Mouse (Mus musculus) ES-Bruce4 (cell line): ENCODE measurements around the gene Prss38. TPM values are rescaled to one million over a fixed set of nuclear protein-coding genes. Genes with fewer than 3 reads are reported as not detected.

Experiments used
- H3K27ac ChIP-seq: 2 replicates; pipeline ENCODE4 v1.5.1; 2012; ENCODE audit warnings: low read length, inconsistent platforms; ENCODE audit not compliant: insufficient read depth
- H3K27me3 ChIP-seq: 2 replicates; pipeline ENCODE4 v1.6.1; 2012; ENCODE audit warnings: mild to moderate bottlenecking, low read length, inconsistent platforms; ENCODE audit not compliant: control insufficient read depth, poor library complexity, insufficient read depth, severe bottlenecking
- H3K36me3 ChIP-seq: 2 replicates; pipeline ENCODE4 v1.6.1; 2012; ENCODE audit warnings: inconsistent platforms, mild to moderate bottlenecking, low read length, moderate library complexity; ENCODE audit not compliant: control insufficient read depth, poor library complexity, insufficient read depth, severe bottlenecking
- H3K4me1 ChIP-seq: one replicate; pipeline ENCODE4 v1.8.1; 2011; ENCODE audit warnings: low read length; ENCODE audit not compliant: control insufficient read depth, insufficient read depth
- H3K4me3 ChIP-seq: 2 replicates; pipeline ENCODE4 v1.5.1; 2011; ENCODE audit warnings: low read depth, mild to moderate bottlenecking, low read length
- H3K9ac ChIP-seq: 2 replicates; pipeline ENCODE4 v1.6.1; 2012; ENCODE audit warnings: low read depth, mild to moderate bottlenecking, inconsistent platforms; ENCODE audit not compliant: poor library complexity, severe bottlenecking
- H3K9me3 ChIP-seq: replicated peaks from 2 replicates; pipeline ENCODE4 v1.6.1; 2012; ENCODE audit warnings: mild to moderate bottlenecking, low read length, inconsistent platforms; ENCODE audit not compliant: control insufficient read depth, poor library complexity, insufficient read depth, severe bottlenecking
- CTCF ChIP-seq: IDR thresholded peaks from one replicate; pipeline ENCODE4 v1.8.1; 2011; ENCODE audit warnings: low read depth, low read length
- EP300 ChIP-seq: IDR thresholded peaks from 2 replicates; pipeline ENCODE4 v1.6.1; 2011; ENCODE audit warnings: low read depth, low read length; ENCODE audit not compliant: insufficient read depth
- POLR2A ChIP-seq: IDR thresholded peaks from one replicate; pipeline ENCODE4 v1.8.1; 2011; ENCODE audit warnings: low read length; ENCODE audit not compliant: insufficient read depth
- polyA plus RNA-seq: library from polyadenylated mRNA; stranded (reverse); fragments of >200 nt; gene quantifications from 2 replicates; pipeline ENCODE4 v1.2.4, GENCODE M21; 2011; ENCODE audit warnings: low read depth; ENCODE audit not compliant: missing spikeins, insufficient read depth, insufficient read length

Prss38 gene
- polyA plus RNA-seq, 1 experiment = 0.48 TPM

GRCm38 (mm10) chr11:59394451-59394850, 19.0 kb upstream of the Prss38 start:
- H3K9ac ChIP-seq = no peak overlapping the region
- H3K27me3 ChIP-seq = no peaks in the 10 kb centered on the region
- H3K4me1 ChIP-seq = no peaks in the 10 kb centered on the region
- no peak for TF ChIP-seq EP300
- TF ChIP-seq CTCF = no peak
- H3K4me3 ChIP-seq = no peak overlapping the region
- no peaks in the 10 kb centered on the region for H3K9me3 ChIP-seq
- no peaks in the 10 kb centered on the region for H3K36me3 ChIP-seq
- no peak overlapping the region for H3K27ac ChIP-seq

DNA sequence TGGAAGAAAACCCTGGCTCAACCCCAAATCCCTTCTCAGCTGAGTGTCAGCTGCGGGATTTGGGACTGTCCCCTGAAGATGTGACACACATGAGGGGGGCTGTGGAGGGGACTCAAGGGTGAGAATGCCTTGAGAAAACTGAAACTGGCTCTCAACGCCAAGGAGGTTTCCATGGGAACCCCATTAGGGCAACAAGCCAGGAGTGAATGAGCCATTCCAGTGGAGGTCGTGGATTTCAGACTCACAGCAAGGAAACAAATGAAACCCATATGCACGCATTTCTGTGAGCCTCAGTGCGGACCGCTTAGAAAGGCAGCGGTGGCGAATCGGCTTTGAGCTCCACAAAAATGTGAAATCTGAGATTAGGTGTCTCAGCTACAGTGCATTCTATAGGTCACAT, 18.1 kb upstream of the Prss38 start:
- H3K27ac ChIP-seq = no peak overlapping the region
- no peak for TF ChIP-seq POLR2A
- no peak for TF ChIP-seq CTCF
- no peak for TF ChIP-seq EP300

DNA sequence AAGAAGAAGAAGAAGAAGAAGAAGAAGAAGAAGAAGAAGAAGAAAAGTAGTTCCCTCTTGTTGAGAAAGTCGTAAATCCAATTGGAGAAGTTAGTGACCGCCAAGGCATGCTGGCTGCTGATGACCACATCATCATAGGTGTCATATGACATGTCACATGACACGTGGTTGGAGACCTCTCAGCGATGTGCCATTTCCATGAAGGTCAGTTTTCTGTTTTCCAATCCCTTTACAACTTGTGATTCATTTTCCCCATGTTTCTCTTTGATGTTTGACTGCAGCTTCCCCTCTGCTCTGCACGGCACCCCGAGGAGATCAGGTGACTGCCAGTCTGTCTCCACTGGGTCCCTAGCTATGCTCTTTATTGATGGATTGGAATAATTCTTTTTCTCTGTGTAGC, 16.8 kb upstream of the Prss38 start:
- H3K27me3 ChIP-seq = no peaks in the 10 kb centered on the region
- no peak overlapping the region for H3K27ac ChIP-seq
- no peaks in the 10 kb centered on the region for H3K4me1 ChIP-seq
- TF ChIP-seq CTCF (no peak), EP300 (no peak), POLR2A (no peak)
- H3K9ac ChIP-seq = no peak overlapping the region
- no peaks in the 10 kb centered on the region for H3K36me3 ChIP-seq
- H3K9me3 ChIP-seq = no peaks in the 10 kb centered on the region
- H3K4me3 ChIP-seq = no peak overlapping the region

More for the DNA sequence above, 18.1 kb upstream of the Prss38 start:
- Histone ChIP-seq H3K36me3 (no peaks in the 10 kb centered on the region), H3K9ac (no peak overlapping the region), H3K4me1 (no peaks in the 10 kb centered on the region), H3K9me3 (no peaks in the 10 kb centered on the region), H3K27me3 (no peaks in the 10 kb centered on the region), H3K4me3 (no peak overlapping the region)

DNA sequence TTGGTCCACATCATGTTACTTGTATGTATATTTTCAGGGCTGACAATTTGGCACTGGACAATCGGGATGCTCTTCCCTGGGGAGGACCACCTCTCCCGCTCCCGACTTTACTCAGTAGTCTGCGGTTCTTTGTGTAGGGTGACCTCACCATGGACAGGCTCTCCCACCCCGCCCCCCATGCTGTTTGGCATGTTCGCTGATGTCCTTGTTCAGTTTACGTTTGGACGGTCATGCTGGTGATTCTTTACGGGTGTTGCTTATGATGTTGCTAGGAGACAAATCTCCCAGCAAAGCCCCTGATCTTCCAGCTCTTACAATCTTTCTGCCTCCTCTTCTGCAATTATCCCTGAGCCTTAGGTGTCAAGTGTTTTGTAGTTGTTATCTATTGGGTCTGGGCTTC, 15.0 kb upstream of the Prss38 start:
- no peaks in the 10 kb centered on the region for H3K36me3 ChIP-seq
- no peaks in the 10 kb centered on the region for H3K9me3 ChIP-seq
- no peak overlapping the region for H3K27ac ChIP-seq
- H3K4me3 ChIP-seq = no peak overlapping the region
- TF ChIP-seq CTCF = no peak
- no peak for TF ChIP-seq POLR2A
- TF ChIP-seq EP300 = no peak
- H3K27me3 ChIP-seq = no peaks in the 10 kb centered on the region
- H3K4me1 ChIP-seq = no peaks in the 10 kb centered on the region
- H3K9ac ChIP-seq = no peak overlapping the region

DNA sequence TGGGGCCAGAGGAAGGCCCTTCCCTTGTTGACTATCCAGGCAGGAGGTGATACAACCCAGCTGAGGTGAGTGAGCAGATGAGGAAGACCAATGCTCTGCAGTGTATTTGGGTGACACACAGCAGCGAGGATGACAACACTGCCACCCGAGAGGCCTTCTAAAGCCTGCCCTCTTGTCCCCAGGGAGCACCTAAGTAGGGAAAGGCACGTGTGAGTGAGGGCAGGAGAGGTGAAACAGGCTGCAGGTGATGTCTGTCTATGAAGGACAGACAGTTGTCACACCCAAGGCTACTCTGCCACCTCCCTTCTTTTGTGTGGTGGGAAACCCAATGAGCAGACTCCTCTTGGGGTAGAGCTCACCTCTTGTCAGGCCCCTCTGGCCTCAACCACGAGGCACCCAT, 14.2 kb upstream of the Prss38 start:
- Histone ChIP-seq H3K4me3 (no peak overlapping the region), H3K27me3 (no peaks in the 10 kb centered on the region), H3K4me1 (peaks cover 3% of the 10 kb centered on the region), H3K9ac (no peak overlapping the region), H3K27ac (no peak overlapping the region), H3K36me3 (no peaks in the 10 kb centered on the region), H3K9me3 (no peaks in the 10 kb centered on the region)
- TF ChIP-seq POLR2A (no peak), CTCF (no peak), EP300 (no peak)

- H3K4me1 ChIP-seq = peaks cover 5% of the 10 kb centered on the region
These were observed 13.3 kb upstream of the Prss38 start for GRCm38 (mm10) chr11:59388806-59389205.

More at GRCm38 (mm10) chr11:59388806-59389205, 13.3 kb upstream of the Prss38 start:
- Histone ChIP-seq H3K27me3 (no peaks in the 10 kb centered on the region), H3K9ac (no peak overlapping the region), H3K27ac (no peak overlapping the region), H3K36me3 (no peaks in the 10 kb centered on the region), H3K9me3 (no peaks in the 10 kb centered on the region), H3K4me3 (no peak overlapping the region)
- no peak for TF ChIP-seq EP300
- TF ChIP-seq POLR2A = no peak
- TF ChIP-seq CTCF = no peak
